Mouse (Mus musculus) midbrain, embryonic 12.5 days (tissue): ENCODE results near the gene Hist1h3b. TPM values are rescaled to one million over a fixed set of nuclear protein-coding genes. Genes with fewer than 3 reads are reported as not detected.
"Not testable (repeated sequence)": the region's sequence is repeated elsewhere in the genome, so short reads cannot be mapped to it uniquely, and the experiment has no call there.

Experiments
- ATAC-seq: fragments of 200-750 bp; cut with Nextera tagmentation; 2 replicates; pipeline ENCODE4 v1.8.0; 2017; ENCODE audit warnings: low read depth, moderate TSS enrichment, moderate library complexity; ENCODE audit not compliant: low FRiP score
- H3K27ac ChIP-seq: fragments of 300-500 bp; sonication (generic); replicated peaks from 2 replicates; pipeline ENCODE4 v1.5.1; 2016; ENCODE audit warnings: mild to moderate bottlenecking
- H3K27me3 ChIP-seq: fragments of 300-500 bp; sonication (generic); 2 replicates; pipeline ENCODE4 v1.6.1; 2016; ENCODE audit warnings: mild to moderate bottlenecking
- H3K36me3 ChIP-seq: fragments of 300-500 bp; sonication (generic); 2 replicates; pipeline ENCODE4 v1.6.1; 2016
- H3K4me1 ChIP-seq: fragments of 300-500 bp; sonication (generic); 2 replicates; pipeline ENCODE4 v1.6.1; 2016
- H3K4me2 ChIP-seq: fragments of 300-500 bp; sonication (generic); replicated peaks from 2 replicates; pipeline ENCODE4 v1.6.1; 2016; ENCODE audit warnings: mild to moderate bottlenecking, moderate library complexity
- H3K4me3 ChIP-seq: fragments of 300-500 bp; sonication (generic); 2 replicates; pipeline ENCODE4 v1.5.1; 2016; ENCODE audit warnings: mild to moderate bottlenecking
- H3K9ac ChIP-seq: fragments of 300-500 bp; sonication (generic); replicated peaks from 2 replicates; pipeline ENCODE4 v1.6.1; 2016; ENCODE audit warnings: mild to moderate bottlenecking, moderate library complexity
- H3K9me3 ChIP-seq: fragments of 300-500 bp; sonication (generic); 2 replicates; pipeline ENCODE4 v1.6.1; 2016; ENCODE audit warnings: mild to moderate bottlenecking
- WGBS: fragments of 180-500 bp; shearing (Covaris S2); methylation state at CpG from one replicate; pipeline ENCODE4 v1.1.7; 2016; 5-methylcytosine and 5-hydroxymethylcytosine counted together
- polyA plus RNA-seq: library from polyadenylated mRNA; unstranded; fragments of >200 nt; fragmentation: Nextera tagmentation; extraction: Ambion mirVana; gene quantifications from 2 replicates; pipeline ENCODE4 v1.2.1, GENCODE M21; 2016

The Hist1h3b gene
- polyA plus RNA-seq, 1 experiment from 2014 or later = 14.7 TPM

DNA sequence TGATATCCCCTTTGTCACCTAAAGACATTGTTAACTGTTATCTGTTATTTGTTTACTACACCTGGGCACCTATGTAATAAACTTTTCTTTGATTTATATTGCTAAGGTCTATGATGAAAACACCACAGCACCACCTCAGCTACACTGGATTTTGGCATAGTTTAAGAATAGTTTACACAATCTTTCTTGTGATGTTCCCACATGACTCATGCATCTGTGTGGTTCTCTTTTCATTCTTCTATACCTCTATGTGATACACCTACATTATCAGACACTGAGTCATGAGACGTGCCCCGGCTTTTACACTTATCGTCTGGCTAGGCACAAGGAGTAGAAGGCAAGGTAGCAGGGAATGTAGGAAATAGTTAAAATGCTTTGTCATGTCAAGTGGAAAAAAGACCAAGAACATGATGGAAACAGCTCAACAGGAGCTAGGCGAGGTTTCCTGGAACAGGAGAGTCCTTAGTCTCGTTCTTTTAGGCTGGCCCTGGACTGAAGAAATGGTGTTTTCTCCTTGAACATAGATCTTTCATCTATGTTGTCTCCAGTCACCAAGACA is 2.4 kb upstream of the Hist1h3b start:
- Histone ChIP-seq H3K27ac (peak overlapping the region; percentile 70; the same call in 1 of the 2 replicates), H3K9ac (no peak overlapping the region), H3K9me3 (no peaks in the 10 kb centered on the region), H3K4me3 (no peak overlapping the region), H3K4me1 (peaks cover 25% of the 10 kb centered on the region), H3K27me3 (no peaks in the 10 kb centered on the region), H3K36me3 (no peaks in the 10 kb centered on the region), H3K4me2 (no peak overlapping the region)
- 90% methylated on average over 5 of the region's 5 CpGs for WGBS
- ATAC-seq = no peak

DNA sequence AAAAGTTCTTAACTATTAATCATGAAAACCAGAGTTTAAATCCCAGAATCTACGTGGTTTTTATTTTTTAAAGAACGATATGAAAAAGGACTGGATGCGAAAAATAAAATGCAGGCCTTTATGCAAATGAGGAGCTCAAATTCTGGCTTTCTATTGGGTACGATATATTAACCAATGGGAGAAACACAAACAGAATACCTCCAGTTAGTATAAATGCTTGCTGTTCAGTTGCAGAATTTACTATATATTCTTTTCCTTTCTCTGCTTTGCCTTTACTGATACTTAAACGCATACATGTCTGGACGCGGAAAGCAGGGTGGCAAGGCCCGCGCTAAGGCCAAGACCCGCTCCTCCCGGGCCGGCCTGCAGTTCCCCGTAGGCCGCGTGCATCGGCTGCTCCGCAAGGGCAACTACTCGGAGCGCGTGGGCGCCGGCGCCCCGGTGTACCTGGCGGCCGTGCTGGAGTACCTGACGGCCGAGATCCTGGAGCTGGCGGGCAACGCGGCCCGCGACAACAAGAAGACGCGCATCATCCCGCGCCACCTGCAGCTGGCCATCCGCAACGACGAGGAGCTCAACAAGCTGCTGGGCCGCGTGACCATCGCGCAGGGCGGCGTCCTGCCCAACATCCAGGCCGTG is 1.1 kb upstream of the Hist1h3b start, which contains the start of gene Hist1h2ab:
Gene Hist1h2ab (plus strand): TSS at position 288 of the 639 bp plus-strand sequence.
- not testable (repeated sequence) for H3K9me3 ChIP-seq, H3K27me3 ChIP-seq, H3K36me3 ChIP-seq
- peak within 1 kb of the TSS; percentile 47 for H3K4me3 ChIP-seq
- under 1% methylated on average over 35 of the region's 47 CpGs for WGBS
- peak; percentile 47 for ATAC-seq
- peak within 1 kb of the TSS; percentile 54 for H3K9ac ChIP-seq
- H3K27ac ChIP-seq = peak within 1 kb of the TSS; percentile 95
- H3K4me1 ChIP-seq = peaks cover 22% of the 10 kb centered on the region
- H3K4me2 ChIP-seq = peak within 1 kb of the TSS; percentile 60

DNA sequence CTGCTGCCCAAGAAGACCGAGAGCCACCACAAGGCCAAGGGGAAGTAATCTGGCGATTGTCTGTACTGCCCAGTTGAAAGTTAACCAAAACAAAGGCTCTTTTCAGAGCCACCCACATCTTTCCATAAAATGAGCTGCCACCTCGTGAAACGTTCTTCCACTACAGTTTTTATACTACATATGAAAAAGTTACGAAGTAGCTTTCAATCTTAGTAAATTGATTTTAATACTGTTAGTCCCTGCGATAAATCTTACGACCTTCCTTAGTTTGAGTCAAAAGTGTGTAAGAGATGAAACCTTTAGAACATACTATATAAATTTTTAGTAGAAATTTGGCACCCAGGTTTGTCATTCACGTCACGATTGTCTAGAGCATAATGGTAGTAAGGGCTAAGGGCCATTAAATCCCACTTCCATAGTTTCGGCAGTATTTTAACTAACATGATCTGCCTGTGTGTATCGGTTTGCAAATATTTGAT is 550 bp upstream of the Hist1h3b start:
- 1% methylated on average over 11 of the region's 11 CpGs for WGBS
- H3K9ac ChIP-seq = peak overlapping the region; percentile 54; the same call in 1 of the 2 replicates
- H3K36me3 ChIP-seq = no peaks in the 10 kb centered on the region
- H3K4me3 ChIP-seq = peak overlapping the region; percentile 47
- no peaks in the 10 kb centered on the region for H3K27me3 ChIP-seq
- H3K9me3 ChIP-seq = no peaks in the 10 kb centered on the region
- peak overlapping the region; percentile 60 for H3K4me2 ChIP-seq
- peak; percentile 21 for ATAC-seq
- peaks cover 22% of the 10 kb centered on the region for H3K4me1 ChIP-seq
- peak overlapping the region; percentile 95 for H3K27ac ChIP-seq

DNA sequence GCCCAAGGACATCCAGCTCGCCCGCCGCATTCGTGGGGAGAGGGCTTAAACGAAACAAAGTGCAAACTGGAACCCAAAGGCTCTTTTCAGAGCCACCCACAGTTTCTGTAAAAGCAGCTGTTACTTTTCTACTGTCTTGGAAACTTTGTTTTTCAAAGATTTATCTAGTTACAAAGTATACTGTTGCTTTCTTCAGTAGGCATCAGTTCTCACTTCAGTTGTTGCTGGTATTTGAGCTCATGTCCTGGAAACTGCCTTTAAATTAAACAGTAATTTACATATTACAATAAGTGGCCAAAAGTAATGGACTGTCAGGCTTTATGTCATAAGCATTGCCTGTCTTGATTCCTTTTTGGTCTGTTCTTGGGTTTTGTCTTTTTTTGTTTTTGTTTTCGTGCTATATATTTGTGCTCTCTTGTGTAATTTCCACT is 690 bp downstream of the Hist1h3b start:
- H3K4me1 ChIP-seq = peaks cover 19% of the 10 kb centered on the region
- H3K4me3 ChIP-seq = peak overlapping the region; percentile 40
- H3K4me2 ChIP-seq = peak overlapping the region; percentile 52
- WGBS = under 1% methylated on average over 6 of the region's 6 CpGs
- peak overlapping the region; percentile 47 for H3K9ac ChIP-seq
- no peaks in the 10 kb centered on the region for H3K9me3 ChIP-seq
- H3K27ac ChIP-seq = peak overlapping the region; percentile 79
- ATAC-seq = no peak
- no peaks in the 10 kb centered on the region for H3K36me3 ChIP-seq
- no peaks in the 10 kb centered on the region for H3K27me3 ChIP-seq

DNA sequence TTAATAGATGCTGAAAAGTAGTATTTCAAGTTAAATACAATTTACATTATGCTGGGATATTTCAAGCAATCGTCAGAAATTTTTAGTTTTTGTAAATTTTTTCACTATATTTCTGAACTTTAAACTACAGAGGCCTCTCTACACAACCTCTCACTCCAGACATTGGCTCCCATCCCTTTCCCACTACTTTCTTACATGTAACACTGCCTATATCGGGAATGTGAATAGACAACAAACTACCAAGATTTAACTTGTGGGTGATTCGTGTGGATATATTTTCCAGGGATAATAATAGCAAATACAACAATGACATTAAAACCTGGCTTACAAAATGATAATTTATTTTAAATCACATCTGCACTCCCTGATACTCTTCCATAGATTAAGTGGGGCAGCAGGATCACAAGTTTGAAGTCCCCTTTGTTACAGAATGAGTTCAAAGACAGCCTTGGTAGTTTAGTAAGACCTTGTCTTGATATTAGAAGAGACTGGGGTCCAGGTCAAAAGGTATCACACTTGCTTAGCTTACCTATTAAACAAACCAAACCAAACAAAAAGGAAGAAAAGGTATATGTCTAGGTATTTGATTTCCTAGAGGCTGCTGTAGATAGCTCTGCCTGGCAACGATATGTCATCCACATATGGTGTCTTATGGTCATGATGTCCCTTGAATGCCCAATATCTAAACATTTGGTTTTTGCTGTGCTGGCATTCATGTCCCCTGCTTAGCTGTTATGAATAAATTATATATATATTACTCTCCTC is 1.4 kb downstream of the Hist1h3b start:
- no peaks in the 10 kb centered on the region for H3K27me3 ChIP-seq
- no peaks in the 10 kb centered on the region for H3K9me3 ChIP-seq
- peak overlapping the region; percentile 79 for H3K27ac ChIP-seq
- H3K9ac ChIP-seq = no peak overlapping the region
- ATAC-seq = no peak
- H3K4me3 ChIP-seq = no peak overlapping the region
- H3K4me1 ChIP-seq = peaks cover 12% of the 10 kb centered on the region; the same call in 1 of the 2 replicates
- no peaks in the 10 kb centered on the region for H3K36me3 ChIP-seq
- 63% methylated on average over 4 of the region's 4 CpGs for WGBS
- peak overlapping the region; percentile 52 for H3K4me2 ChIP-seq

DNA sequence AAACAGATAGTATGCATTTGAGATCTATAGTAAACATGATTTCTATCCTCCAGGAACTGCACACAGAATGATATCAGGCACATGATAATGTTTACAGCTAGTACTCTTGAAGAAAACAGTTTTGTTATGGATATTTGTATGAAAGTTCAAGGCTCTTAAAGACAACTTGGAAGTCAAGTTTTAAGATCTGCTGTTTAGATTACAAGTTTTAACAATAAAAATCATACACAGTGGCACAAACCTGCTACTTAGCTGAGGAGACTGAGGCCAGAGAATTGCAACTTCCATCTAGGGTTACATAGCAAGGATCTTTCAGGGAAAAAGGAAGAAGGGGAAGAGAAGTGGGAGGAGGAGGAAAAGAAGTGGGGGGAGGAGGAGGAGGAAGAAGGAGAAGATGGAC is 2.9 kb downstream of the Hist1h3b start:
- no peak overlapping the region for H3K4me3 ChIP-seq
- peaks cover 14% of the 10 kb centered on the region; the same call in 1 of the 2 replicates for H3K4me1 ChIP-seq
- no peaks in the 10 kb centered on the region for H3K27me3 ChIP-seq
- H3K36me3 ChIP-seq = no peaks in the 10 kb centered on the region
- no peak for ATAC-seq
- H3K9ac ChIP-seq = no peak overlapping the region
- H3K4me2 ChIP-seq = no peak overlapping the region
- H3K27ac ChIP-seq = no peak overlapping the region
- H3K9me3 ChIP-seq = no peaks in the 10 kb centered on the region

DNA sequence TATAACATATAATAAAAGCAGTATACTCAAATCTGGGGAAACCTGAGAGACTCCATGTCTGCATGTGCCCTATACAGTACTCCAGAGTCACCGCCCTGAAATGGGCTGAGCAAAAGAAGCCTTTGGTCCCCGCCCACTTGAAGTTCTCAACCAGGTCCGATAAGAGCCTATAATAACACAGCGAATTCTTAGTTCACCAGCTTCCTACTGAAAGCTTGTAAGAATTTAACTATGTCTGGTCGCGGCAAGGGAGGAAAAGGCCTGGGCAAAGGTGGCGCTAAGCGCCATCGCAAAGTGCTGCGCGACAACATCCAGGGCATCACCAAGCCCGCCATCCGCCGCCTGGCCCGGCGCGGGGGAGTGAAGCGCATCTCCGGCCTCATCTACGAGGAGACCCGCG is 4.7 kb downstream of the Hist1h3b start, which contains the start of gene Hist1h4b:
Gene Hist1h4b (plus strand): TSS at position 224 of the 400 bp plus-strand sequence.
- Histone ChIP-seq H3K4me1 (peaks cover 25% of the 10 kb centered on the region; the same call in 1 of the 2 replicates), H3K36me3 (no peaks in the 10 kb centered on the region), H3K9me3 (no peaks in the 10 kb centered on the region), H3K4me2 (peak within 1 kb of the TSS; percentile 58), H3K4me3 (peak within 1 kb of the TSS; percentile 42), H3K27ac (peak within 1 kb of the TSS; percentile 86), H3K27me3 (no peaks in the 10 kb centered on the region), H3K9ac (peak within 1 kb of the TSS; percentile 61)
- ATAC-seq = peak; percentile 68
- WGBS = under 1% methylated on average over 17 of the region's 22 CpGs

DNA sequence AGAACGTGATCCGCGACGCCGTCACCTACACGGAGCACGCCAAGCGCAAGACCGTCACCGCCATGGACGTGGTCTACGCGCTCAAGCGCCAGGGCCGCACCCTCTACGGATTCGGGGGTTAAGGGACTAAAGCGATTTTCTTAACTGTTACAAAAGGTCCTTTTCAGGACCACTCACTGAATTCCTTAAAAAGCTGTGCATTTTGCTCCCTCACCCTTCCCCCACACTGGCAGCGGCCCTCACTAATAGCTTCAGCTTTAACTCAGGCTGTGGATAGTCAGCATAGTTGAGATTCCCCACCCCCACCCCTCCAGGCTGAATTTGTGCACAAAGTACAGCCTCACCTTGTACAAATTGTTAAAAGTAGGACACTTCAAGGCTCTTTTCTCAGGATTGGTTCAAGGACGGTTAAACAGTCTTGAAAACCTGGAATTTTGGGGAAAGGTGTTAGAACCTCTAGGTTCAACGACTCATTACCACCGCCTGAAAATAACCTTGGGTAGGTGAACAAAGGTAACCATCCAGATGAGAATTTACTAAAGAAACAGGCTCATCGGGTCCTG is 5.2 kb downstream of the Hist1h3b start:
- peak overlapping the region; percentile 58 for H3K4me2 ChIP-seq
- no peak for ATAC-seq

DNA sequence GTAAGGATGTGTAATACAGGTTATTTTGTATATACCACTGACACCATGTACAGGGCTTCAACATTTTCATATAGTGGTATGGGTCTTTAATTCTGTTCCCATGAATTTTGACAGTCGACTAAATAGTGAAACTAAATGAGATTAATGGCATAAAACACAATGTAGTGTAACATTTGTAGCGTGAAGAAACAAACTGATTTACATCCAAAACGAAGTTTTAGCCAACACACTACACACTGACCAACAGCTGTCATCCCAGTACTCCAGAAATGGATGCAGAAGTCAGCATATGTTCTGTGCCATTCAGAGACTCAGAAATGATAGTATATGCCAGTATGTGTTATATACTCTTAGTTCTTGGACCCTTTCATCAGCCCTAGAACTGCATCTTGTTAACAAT is 5.9 kb downstream of the Hist1h3b start:
- Histone ChIP-seq H3K27me3 (no peaks in the 10 kb centered on the region), H3K36me3 (no peaks in the 10 kb centered on the region), H3K9me3 (no peaks in the 10 kb centered on the region), H3K4me2 (no peak overlapping the region), H3K4me3 (no peak overlapping the region), H3K27ac (0 out of 2 replicates have a peak overlapping the region, but pooled peaks have one; percentile 39), H3K4me1 (peaks cover 22% of the 10 kb centered on the region; the same call in 1 of the 2 replicates), H3K9ac (no peak overlapping the region)
- ATAC-seq = no peak
- WGBS = 54% methylated on average over 3 of the region's 3 CpGs

More for the DNA sequence above, 5.2 kb downstream of the Hist1h3b start:
- H3K27ac ChIP-seq = peak overlapping the region; percentile 86
- H3K9me3 ChIP-seq = no peaks in the 10 kb centered on the region
- under 1% methylated on average over 17 of the region's 23 CpGs for WGBS
- H3K9ac ChIP-seq = peak overlapping the region; percentile 61
- peak overlapping the region; percentile 42 for H3K4me3 ChIP-seq
- H3K27me3 ChIP-seq = no peaks in the 10 kb centered on the region
- H3K4me1 ChIP-seq = peaks cover 25% of the 10 kb centered on the region; the same call in 1 of the 2 replicates
- H3K36me3 ChIP-seq = no peaks in the 10 kb centered on the region

DNA sequence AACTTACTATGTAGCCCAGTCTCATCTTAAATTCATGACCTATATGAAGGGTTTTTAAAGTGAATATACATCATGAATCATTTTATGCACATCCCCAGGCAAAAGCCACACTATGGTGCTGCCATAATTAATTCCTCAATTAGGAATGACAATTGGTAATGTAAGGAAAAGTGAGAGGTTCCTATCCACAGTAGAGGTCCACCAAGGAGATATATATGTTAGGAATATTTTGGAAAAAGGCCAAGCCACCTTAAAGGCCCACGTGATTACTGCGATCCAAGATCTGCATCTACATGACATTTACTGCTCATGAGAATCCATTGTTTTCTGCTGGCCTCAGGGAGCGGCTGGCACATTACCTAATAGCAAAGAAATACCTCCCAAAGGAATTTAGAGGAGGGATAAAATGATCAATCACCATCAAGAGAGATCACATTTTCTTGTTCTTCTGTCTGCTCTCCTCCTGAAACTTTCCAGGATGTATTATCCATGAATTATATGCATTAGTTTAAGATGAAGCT is 7.2 kb downstream of the Hist1h3b start:
- H3K27ac ChIP-seq = no peak overlapping the region
- no peak for ATAC-seq
- H3K4me3 ChIP-seq = no peak overlapping the region
- H3K27me3 ChIP-seq = no peaks in the 10 kb centered on the region
- H3K9me3 ChIP-seq = no peaks in the 10 kb centered on the region
- H3K4me1 ChIP-seq = peaks cover 28% of the 10 kb centered on the region
- H3K36me3 ChIP-seq = no peaks in the 10 kb centered on the region
- no peak overlapping the region for H3K4me2 ChIP-seq
- 80% methylated on average over 3 of the region's 3 CpGs for WGBS
- no peak overlapping the region for H3K9ac ChIP-seq

DNA sequence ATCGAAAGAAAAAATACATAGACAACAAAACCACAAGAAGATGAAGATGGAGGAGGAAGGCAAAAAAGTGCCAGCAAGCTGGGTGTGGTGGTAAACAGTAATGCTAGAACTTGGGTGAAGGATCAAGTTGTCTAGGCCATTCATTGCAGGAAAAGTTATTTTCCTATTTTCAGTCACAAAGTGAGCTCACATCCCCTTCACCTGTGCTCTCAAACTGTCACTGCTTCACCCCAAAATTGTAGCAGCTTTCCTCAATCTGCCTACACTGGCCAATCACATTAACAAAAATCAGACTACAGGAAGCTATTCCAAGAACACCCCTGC is 7.8 kb downstream of the Hist1h3b start:
- Histone ChIP-seq H3K27me3 (no peaks in the 10 kb centered on the region), H3K4me3 (peak overlapping the region; percentile 43), H3K27ac (peak overlapping the region; percentile 90), H3K4me2 (peak overlapping the region; percentile 73), H3K36me3 (no peaks in the 10 kb centered on the region), H3K9ac (peak overlapping the region; percentile 32; the same call in 1 of the 2 replicates), H3K4me1 (peaks cover 32% of the 10 kb centered on the region), H3K9me3 (no peaks in the 10 kb centered on the region)
- ATAC-seq = no peak
- 82% methylated on average over 1 of the region's 1 CpGs for WGBS
